Mouse (Mus musculus) forebrain, embryonic 16.5 days (tissue): ENCODE data around the gene Slc28a1. TPM values are rescaled to one million over a fixed set of nuclear protein-coding genes. Genes with fewer than 3 reads are reported as not detected.

Experiments used
- ATAC-seq: fragments of 200-750 bp; cut with Nextera tagmentation; 2 replicates; pipeline ENCODE4 v1.8.0; 2017; ENCODE audit warnings: mild to moderate bottlenecking, moderate library complexity
- H3K27ac ChIP-seq: fragments of 300-500 bp; sonication (generic); 2 replicates; pipeline ENCODE4 v1.5.1; 2014; ENCODE audit warnings: low read length, control low read depth
- H3K27me3 ChIP-seq: fragments of 300-500 bp; sonication (generic); replicated peaks from 2 replicates; pipeline ENCODE4 v1.6.1; 2014; ENCODE audit warnings: low read length; ENCODE audit not compliant: control insufficient read depth, insufficient read depth
- H3K36me3 ChIP-seq: fragments of 300-500 bp; sonication (generic); 2 replicates; pipeline ENCODE4 v1.6.1; 2014; ENCODE audit not compliant: control insufficient read depth, insufficient read depth
- H3K4me1 ChIP-seq: fragments of 300-500 bp; sonication (generic); replicated peaks from 2 replicates; pipeline ENCODE4 v1.6.1; 2014; ENCODE audit warnings: low read length; ENCODE audit not compliant: control insufficient read depth, insufficient read depth
- H3K4me2 ChIP-seq: fragments of 300-500 bp; sonication (generic); 2 replicates; pipeline ENCODE4 v1.6.1; 2014; ENCODE audit warnings: mild to moderate bottlenecking, low read length, control low read depth
- H3K4me3 ChIP-seq: fragments of 300-500 bp; sonication (generic); replicated peaks from 2 replicates; pipeline ENCODE4 v1.5.1; 2014; ENCODE audit warnings: mild to moderate bottlenecking, low read length, control low read depth
- H3K9ac ChIP-seq: fragments of 300-500 bp; sonication (generic); replicated peaks from 2 replicates; pipeline ENCODE4 v1.6.1; 2014; ENCODE audit warnings: low read depth, low read length, control low read depth
- H3K9me3 ChIP-seq: fragments of 300-500 bp; sonication (generic); 2 replicates; pipeline ENCODE4 v1.6.1; 2016; ENCODE audit warnings: low read length; ENCODE audit not compliant: control insufficient read depth
- WGBS: fragments of 180-500 bp; shearing (Covaris S2); extraction: QIAGEN DNeasy Blood & Tissue Kit; methylation state at CpG from one replicate; pipeline ENCODE4 v1.1.7; 2014; 5-methylcytosine and 5-hydroxymethylcytosine counted together
- polyA plus RNA-seq: library from polyadenylated mRNA; unstranded; fragments of >200 nt; fragmentation: Nextera tagmentation; extraction: Ambion mirVana; gene quantifications from 2 replicates; pipeline ENCODE4 v1.2.1, GENCODE M21; 2015

The Slc28a1 gene
- polyA plus RNA-seq, 1 experiment from 2014 or later: not detected

GRCm38 (mm10) chr7:81094104-81094757, 20.4 kb upstream of the Slc28a1 start:
- Histone ChIP-seq H3K27me3 (no peaks in the 10 kb centered on the region), H3K4me2 (no peak overlapping the region), H3K36me3 (no peaks in the 10 kb centered on the region), H3K4me1 (no peaks in the 10 kb centered on the region), H3K9me3 (no peaks in the 10 kb centered on the region), H3K9ac (no peak overlapping the region), H3K27ac (no peak overlapping the region), H3K4me3 (no peak overlapping the region)
- 78% methylated on average over 6 of the region's 6 CpGs for WGBS
- ATAC-seq: no peak

DNA sequence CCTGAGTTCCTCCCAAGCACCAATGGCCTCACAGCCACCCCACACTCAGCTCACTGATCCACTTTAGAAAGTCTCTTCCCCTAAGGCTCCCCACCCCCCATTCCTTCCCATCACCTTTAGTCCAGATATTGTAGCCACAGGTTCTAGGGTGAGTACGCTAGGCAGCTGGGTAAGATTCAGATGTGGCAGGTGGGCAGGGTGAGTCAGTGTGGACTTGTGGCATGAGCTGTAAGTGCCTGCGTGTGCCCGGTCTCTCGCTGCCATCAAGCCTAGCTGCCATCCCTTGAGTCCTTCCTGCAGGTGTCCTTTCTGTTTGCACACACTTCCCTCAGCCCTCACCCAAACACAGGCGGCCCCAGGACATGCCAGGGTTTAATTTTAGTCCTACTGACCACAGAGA, 14.3 kb upstream of the Slc28a1 start:
- ATAC-seq: no peak
- H3K4me3 ChIP-seq: no peak overlapping the region
- no peak overlapping the region for H3K27ac ChIP-seq
- H3K27me3 ChIP-seq: no peaks in the 10 kb centered on the region
- 84% methylated on average over 5 of the region's 5 CpGs for WGBS
- no peaks in the 10 kb centered on the region for H3K36me3 ChIP-seq
- H3K9ac ChIP-seq: no peak overlapping the region
- H3K9me3 ChIP-seq: no peaks in the 10 kb centered on the region
- no peaks in the 10 kb centered on the region for H3K4me1 ChIP-seq
- H3K4me2 ChIP-seq: no peak overlapping the region

DNA sequence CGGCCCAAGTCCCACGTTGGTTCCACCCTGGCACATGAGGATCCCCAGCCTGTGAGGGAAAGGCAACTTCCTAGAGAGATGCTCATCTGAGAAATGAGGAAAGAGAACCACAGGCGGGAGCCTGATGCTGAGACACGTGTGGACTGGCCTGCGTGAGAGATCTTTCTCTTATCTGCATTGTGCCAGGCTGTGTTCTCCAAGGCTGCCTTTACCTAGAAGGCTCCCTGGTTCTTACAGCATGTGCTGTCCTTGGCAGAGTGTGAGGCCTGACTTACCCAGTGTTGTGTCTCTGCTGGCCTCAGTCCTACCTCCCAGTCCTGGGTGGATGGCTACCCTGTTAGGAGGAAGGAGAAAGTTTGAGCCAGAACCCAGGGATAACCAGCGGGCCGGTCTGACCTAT, 11.7 kb upstream of the Slc28a1 start:
- H3K9ac ChIP-seq: no peak overlapping the region
- no peak for ATAC-seq
- no peaks in the 10 kb centered on the region for H3K9me3 ChIP-seq
- WGBS: 95% methylated on average over 7 of the region's 7 CpGs
- no peaks in the 10 kb centered on the region for H3K36me3 ChIP-seq
- H3K4me1 ChIP-seq: no peaks in the 10 kb centered on the region
- H3K27me3 ChIP-seq: no peaks in the 10 kb centered on the region
- H3K27ac ChIP-seq: no peak overlapping the region
- H3K4me3 ChIP-seq: no peak overlapping the region
- no peak overlapping the region for H3K4me2 ChIP-seq

DNA sequence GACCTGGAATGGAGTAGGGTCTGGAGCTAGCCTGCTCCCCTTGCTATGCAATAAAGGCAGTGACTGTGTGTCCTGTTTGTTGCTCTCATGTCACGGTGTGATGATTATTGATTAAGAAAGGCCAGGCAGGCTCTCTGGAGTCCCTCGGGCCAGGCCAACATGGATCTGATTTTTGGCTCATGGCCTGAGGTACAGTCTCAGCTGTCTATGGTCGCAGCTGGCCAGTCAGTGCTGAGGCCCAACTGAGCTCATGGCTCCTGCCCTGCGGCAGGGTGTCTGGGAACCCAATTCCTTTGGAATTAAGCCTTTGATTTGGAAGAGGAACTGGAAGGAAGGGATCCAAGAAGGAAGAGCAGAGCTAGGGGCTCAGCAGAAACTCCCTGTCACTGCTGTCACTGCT, 9.1 kb upstream of the Slc28a1 start:
- no peaks in the 10 kb centered on the region for H3K36me3 ChIP-seq

DNA sequence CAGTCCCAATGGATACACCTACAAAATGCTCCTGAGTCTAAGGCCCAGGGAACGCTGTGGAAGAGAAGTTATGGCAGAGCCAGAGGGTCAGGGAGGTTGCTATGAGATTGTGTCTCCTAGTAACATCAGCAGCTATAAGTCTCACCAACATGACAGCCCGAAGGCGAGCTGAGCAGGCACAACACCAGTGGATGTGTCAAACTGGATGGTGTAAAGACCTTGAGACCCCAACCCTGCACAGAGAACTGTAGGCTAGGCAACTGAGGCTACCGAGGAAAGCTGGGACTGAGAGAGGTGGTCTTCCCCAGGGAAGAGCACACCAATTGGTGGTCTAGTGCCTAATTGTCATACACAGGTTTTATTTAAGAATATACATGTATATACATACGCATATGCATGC, 6.4 kb upstream of the Slc28a1 start:
- ATAC-seq: no peak
- 93% methylated on average over 5 of the region's 5 CpGs for WGBS
- H3K27me3 ChIP-seq: no peaks in the 10 kb centered on the region
- no peaks in the 10 kb centered on the region for H3K9me3 ChIP-seq
- H3K4me2 ChIP-seq: no peak overlapping the region
- H3K4me1 ChIP-seq: no peaks in the 10 kb centered on the region
- H3K27ac ChIP-seq: no peak overlapping the region
- no peak overlapping the region for H3K9ac ChIP-seq
- H3K4me3 ChIP-seq: no peak overlapping the region
- H3K36me3 ChIP-seq: no peaks in the 10 kb centered on the region

More for the DNA sequence above, 9.1 kb upstream of the Slc28a1 start:
- Histone ChIP-seq H3K9ac (no peak overlapping the region), H3K27me3 (no peaks in the 10 kb centered on the region), H3K4me1 (no peaks in the 10 kb centered on the region), H3K27ac (no peak overlapping the region), H3K4me3 (no peak overlapping the region), H3K4me2 (no peak overlapping the region), H3K9me3 (no peaks in the 10 kb centered on the region)
- WGBS: 72% methylated on average over 4 of the region's 4 CpGs
- ATAC-seq: no peak

DNA sequence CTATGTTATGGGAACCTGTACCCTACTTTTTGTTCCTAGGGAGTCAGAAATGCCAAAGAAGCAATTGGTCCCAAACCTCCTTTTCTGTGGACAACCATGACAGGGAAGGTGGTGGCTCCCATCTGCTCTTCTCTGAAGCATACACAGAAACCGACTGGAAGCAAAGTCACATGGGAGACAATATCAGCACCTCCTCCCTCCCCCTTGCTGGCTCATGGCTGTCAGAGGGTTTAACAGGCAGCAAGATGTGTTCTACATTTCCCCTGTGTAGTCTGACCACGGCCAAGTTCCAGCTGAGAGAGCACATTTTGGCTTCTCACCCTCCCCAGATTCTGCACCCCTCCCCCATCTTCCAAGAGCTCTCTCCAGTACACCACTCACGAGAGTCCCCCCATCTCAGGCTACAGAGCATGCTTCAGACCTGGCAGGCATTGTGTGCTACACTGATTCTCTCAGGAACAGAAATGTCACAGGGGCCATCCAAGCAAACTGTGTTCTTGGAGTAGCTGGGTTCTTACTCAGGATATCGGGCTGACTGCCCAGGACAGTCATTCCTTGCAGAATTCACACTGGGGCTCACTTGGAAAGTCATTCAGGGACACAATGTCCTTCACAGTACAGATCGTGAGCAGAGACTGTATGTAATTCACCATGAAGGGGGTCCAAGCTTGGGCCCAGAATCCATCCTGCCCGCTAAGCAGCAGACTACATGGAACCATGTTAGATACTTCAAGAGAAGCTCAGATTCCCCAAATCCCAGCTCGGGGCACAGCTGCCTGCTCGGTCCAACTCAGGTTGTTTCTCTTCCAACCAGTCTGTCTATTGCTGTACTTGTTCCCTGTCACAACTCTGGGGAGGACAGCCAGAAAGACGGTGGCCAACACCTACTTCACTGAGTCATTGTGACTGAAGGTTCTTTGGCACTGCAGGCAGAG, 4.6 kb upstream of the Slc28a1 start:
- Histone ChIP-seq H3K4me1 (no peaks in the 10 kb centered on the region), H3K36me3 (no peaks in the 10 kb centered on the region), H3K9me3 (no peaks in the 10 kb centered on the region), H3K27me3 (no peaks in the 10 kb centered on the region), H3K27ac (no peak overlapping the region), H3K4me3 (no peak overlapping the region), H3K4me2 (no peak overlapping the region), H3K9ac (no peak overlapping the region)
- ATAC-seq: no peak
- WGBS: 70% methylated on average over 9 of the region's 9 CpGs

DNA sequence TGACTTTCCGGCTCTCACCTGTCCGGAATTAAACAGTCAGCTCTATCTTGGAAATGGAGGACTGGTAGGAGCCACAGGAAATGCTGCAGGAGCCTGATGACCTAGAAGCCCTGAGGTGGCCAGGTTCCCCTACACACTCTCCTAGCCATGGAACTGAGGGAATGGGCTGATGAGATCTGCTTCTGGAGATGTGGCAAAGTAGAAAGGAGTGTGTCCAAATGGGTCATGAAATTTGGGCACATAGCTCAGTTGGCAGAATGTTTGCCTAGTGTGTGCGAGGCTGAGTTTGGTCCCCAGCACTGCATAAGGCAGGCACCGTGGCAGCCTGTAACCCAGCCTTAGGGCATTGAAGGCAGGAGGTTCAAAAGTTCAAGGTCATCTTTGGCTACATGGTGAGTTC, 3.8 kb upstream of the Slc28a1 start:
- Histone ChIP-seq H3K36me3 (no peaks in the 10 kb centered on the region), H3K9ac (no peak overlapping the region), H3K4me1 (no peaks in the 10 kb centered on the region), H3K9me3 (no peaks in the 10 kb centered on the region), H3K4me2 (no peak overlapping the region), H3K27me3 (no peaks in the 10 kb centered on the region), H3K27ac (no peak overlapping the region), H3K4me3 (no peak overlapping the region)
- 91% methylated on average over 4 of the region's 4 CpGs for WGBS
- ATAC-seq: no peak

DNA sequence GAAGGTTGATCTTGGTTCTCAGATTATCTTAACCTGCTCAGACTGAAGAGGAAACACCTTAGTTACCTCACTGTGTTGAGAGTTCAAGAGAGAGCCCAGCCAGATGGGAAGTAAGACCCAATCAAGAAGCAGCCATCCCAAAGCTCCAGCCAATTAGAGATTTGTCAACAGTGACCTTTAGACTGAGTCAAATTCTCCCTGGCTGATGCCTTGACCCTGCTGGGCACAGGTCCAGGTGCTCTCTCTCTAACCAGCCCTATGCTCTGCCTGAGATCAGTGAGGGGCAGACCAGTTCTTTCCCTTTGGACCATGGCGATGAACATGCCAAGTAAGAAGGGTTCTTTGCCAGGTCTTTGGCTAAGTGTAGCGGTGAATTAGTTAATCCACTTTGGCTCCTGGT, 2.9 kb upstream of the Slc28a1 start:
- ATAC-seq: no peak
- H3K36me3 ChIP-seq: no peaks in the 10 kb centered on the region
- H3K4me3 ChIP-seq: no peak overlapping the region
- no peak overlapping the region for H3K27ac ChIP-seq
- H3K27me3 ChIP-seq: no peaks in the 10 kb centered on the region
- H3K9me3 ChIP-seq: no peaks in the 10 kb centered on the region
- H3K4me1 ChIP-seq: no peaks in the 10 kb centered on the region
- 90% methylated on average over 2 of the region's 2 CpGs for WGBS
- no peak overlapping the region for H3K9ac ChIP-seq
- no peak overlapping the region for H3K4me2 ChIP-seq

- Histone ChIP-seq H3K9me3 (no peaks in the 10 kb centered on the region), H3K4me2 (no peak overlapping the region), H3K27me3 (no peaks in the 10 kb centered on the region), H3K4me1 (no peaks in the 10 kb centered on the region), H3K27ac (no peak overlapping the region), H3K4me3 (no peak overlapping the region), H3K9ac (no peak overlapping the region), H3K36me3 (no peaks in the 10 kb centered on the region)
- WGBS: 53% methylated on average over 6 of the region's 6 CpGs
- no peak for ATAC-seq
Observed at GRCm38 (mm10) chr7:81112686-81113360, 1.8 kb upstream of the Slc28a1 start.
